Mouse (Mus musculus): Measurements from ENCODE around the gene Cd101. TPM values are rescaled to one million over a fixed set of nuclear protein-coding genes. Genes with fewer than 3 reads are reported as not detected.

Cd101 gene
- total RNA-seq, 2 experiments from 2014 or later: 0.19 to 1.8 TPM

- no peak for ATAC-seq (replicated peaks; ENCODE audit: low FRiP score, poor library complexity, severe bottlenecking)
Observed at GRCm38 (mm10) chr3:101010589-101011202, 18.7 kb downstream of the Cd101 start.

- ATAC-seq (replicated peaks; ENCODE audit: low FRiP score, poor library complexity, severe bottlenecking): no peak
Observed at GRCm38 (mm10) chr3:101007112-101007782, 22.1 kb downstream of the Cd101 start.

GRCm38 (mm10) chr3:101005392-101005791, 24.0 kb downstream of the Cd101 start:
- ATAC-seq (replicated peaks; ENCODE audit: low FRiP score, poor library complexity, severe bottlenecking): no peak

GRCm38 (mm10) chr3:101003575-101004356, 25.6 kb downstream of the Cd101 start:
- no peak for ATAC-seq (replicated peaks; ENCODE audit: low FRiP score, poor library complexity, severe bottlenecking)

GRCm38 (mm10) chr3:100999732-101000131, 29.6 kb downstream of the Cd101 start:
- no peak for ATAC-seq (replicated peaks; ENCODE audit: low FRiP score, poor library complexity, severe bottlenecking)

- peak; percentile 86 for ATAC-seq (replicated peaks; ENCODE audit: low FRiP score, poor library complexity, severe bottlenecking)
Observed at GRCm38 (mm10) chr3:100998904-100999340, 30.4 kb downstream of the Cd101 start.

GRCm38 (mm10) chr3:100997785-100998570, 31.4 kb downstream of the Cd101 start:
- no peak for ATAC-seq (replicated peaks; ENCODE audit: low FRiP score, poor library complexity, severe bottlenecking)

- no peak for ATAC-seq (replicated peaks; ENCODE audit: low FRiP score, poor library complexity, severe bottlenecking)
Observed at GRCm38 (mm10) chr3:100994252-100994651, 35.1 kb downstream of the Cd101 start.

- ATAC-seq (replicated peaks; ENCODE audit: low FRiP score, poor library complexity, severe bottlenecking): no peak
Observed at GRCm38 (mm10) chr3:100993718-100994117, 35.6 kb downstream of the Cd101 start.

- no peak for ATAC-seq (replicated peaks; ENCODE audit: low FRiP score, poor library complexity, severe bottlenecking)
Observed at GRCm38 (mm10) chr3:100993158-100993557, 36.2 kb downstream of the Cd101 start.

- ATAC-seq (replicated peaks; ENCODE audit: low FRiP score, poor library complexity, severe bottlenecking): no peak
Observed at GRCm38 (mm10) chr3:100990231-100990630, 39.1 kb downstream of the Cd101 start.

GRCm38 (mm10) chr3:100989417-100989816, 39.9 kb downstream of the Cd101 start:
- ATAC-seq (replicated peaks; ENCODE audit: low FRiP score, poor library complexity, severe bottlenecking): no peak

GRCm38 (mm10) chr3:100979290-100979689, 50.1 kb downstream of the Cd101 start:
- no peak for ATAC-seq (replicated peaks; ENCODE audit: low FRiP score, poor library complexity, severe bottlenecking)

- no peak for ATAC-seq (replicated peaks; ENCODE audit: low FRiP score, poor library complexity, severe bottlenecking)
Observed at GRCm38 (mm10) chr3:100973906-100974305, 55.5 kb downstream of the Cd101 start.

- peak; percentile 96 for ATAC-seq (replicated peaks; ENCODE audit: low FRiP score, poor library complexity, severe bottlenecking)
Observed at GRCm38 (mm10) chr3:100969176-100969917, 60.0 kb downstream of the Cd101 start, which contains the start of gene Ttf2. Ttf2 (minus strand) TSS chr3:100969663.

GRCm38 (mm10) chr3:100963849-100964542, 65.4 kb downstream of the Cd101 start:
- no peak for ATAC-seq (replicated peaks; ENCODE audit: low FRiP score, poor library complexity, severe bottlenecking)

- no peak for ATAC-seq (replicated peaks; ENCODE audit: low FRiP score, poor library complexity, severe bottlenecking)
Observed at GRCm38 (mm10) chr3:100961501-100961900, 67.9 kb downstream of the Cd101 start.

GRCm38 (mm10) chr3:100961007-100961406, 68.3 kb downstream of the Cd101 start:
- ATAC-seq (replicated peaks; ENCODE audit: low FRiP score, poor library complexity, severe bottlenecking): no peak

GRCm38 (mm10) chr3:100954616-100955015, 74.7 kb downstream of the Cd101 start:
- ATAC-seq (replicated peaks; ENCODE audit: low FRiP score, poor library complexity, severe bottlenecking): no peak
